Mouse (Mus musculus): ENCODE data around the gene Notch4.
A peak's percentile ranks its signal among the peaks of the same experiment; 100 is the strongest.
"Not testable (repeated sequence)": the region's sequence is repeated elsewhere in the genome, so short reads cannot be mapped to it uniquely, and the experiment has no call there.

Gene Notch4

GRCm38 (mm10) chr17:34564003-34564421 lies at the start of gene Notch4:
Notch4 (plus strand) TSS chr17:34564268.
- no peak for DNase-seq (ENCODE audit: low spot score in 2 of 2)

DNA sequence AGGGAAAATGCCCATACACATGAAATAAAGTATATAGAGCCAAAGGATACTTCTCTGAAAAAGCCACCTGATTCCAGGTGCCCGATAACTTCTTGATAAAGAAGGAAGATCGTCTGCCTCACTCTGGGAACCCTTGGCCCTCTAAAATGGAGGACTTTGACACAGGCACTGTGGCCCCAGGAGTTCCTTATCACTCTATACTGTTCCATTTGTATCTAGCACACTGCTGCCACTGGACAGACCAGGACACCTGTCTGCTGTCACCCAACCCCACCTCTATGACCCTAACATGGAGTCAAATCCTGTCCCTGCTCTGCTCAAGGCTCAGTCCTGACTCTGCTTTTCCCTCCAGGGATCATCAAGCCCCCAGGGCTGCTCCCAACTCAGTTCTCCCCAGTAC lies 47.6 kb upstream of the Notch4 start:
- DNase-seq (ENCODE audit: low spot score in 2 of 2): no peak

- no peak for DNase-seq (ENCODE audit: low spot score in 2 of 2)
Observed at GRCm38 (mm10) chr17:34517252-34517651, 46.8 kb upstream of the Notch4 start, which contains the start of gene Btnl6. Btnl6 (minus strand) TSS chr17:34517352.

DNA sequence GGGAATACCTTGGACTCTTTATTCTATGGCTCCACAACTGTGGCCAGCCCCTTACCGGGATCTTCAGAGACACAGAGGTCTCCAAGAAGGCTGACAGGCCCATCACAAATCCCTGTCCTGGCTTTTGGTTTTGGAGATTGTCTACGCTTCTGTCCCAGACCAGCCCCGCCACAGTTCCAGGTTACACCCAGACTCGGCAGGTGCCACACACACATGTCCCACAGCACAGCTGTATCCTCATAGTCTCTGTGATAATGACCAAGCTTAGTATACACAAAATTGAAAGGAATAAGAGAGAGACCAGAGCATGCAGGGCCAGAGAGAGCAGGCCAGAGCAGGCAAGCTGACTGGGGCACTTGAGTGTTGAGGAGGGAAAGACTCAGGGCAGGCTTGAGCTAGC lies 46.3 kb upstream of the Notch4 start:
- no peak for DNase-seq (ENCODE audit: low spot score in 2 of 2)

DNA sequence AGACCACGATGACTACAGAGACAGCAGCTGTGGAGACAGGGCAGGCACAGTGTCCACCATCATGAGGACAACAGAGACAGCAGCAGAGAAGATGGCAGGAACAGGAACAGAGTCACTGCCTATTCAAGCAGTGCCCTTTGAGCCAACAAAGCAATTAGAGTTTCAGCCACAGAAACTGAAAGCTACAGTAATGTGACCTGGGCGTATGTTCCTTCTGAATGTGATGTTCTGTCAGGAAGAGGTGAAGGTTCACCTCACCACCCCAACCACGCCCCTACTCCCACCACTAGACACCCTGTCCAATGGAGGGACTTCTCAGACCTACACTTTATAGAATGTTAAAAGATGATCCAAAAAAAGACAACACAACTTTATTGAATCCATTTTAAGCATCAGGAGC lies 45.5 kb upstream of the Notch4 start:
- DNase-seq (ENCODE audit: low spot score in 2 of 2): not testable (repeated sequence)

GRCm38 (mm10) chr17:34519001-34519400 lies 45.1 kb upstream of the Notch4 start:
- no peak for DNase-seq (ENCODE audit: low spot score in 2 of 2)

DNA sequence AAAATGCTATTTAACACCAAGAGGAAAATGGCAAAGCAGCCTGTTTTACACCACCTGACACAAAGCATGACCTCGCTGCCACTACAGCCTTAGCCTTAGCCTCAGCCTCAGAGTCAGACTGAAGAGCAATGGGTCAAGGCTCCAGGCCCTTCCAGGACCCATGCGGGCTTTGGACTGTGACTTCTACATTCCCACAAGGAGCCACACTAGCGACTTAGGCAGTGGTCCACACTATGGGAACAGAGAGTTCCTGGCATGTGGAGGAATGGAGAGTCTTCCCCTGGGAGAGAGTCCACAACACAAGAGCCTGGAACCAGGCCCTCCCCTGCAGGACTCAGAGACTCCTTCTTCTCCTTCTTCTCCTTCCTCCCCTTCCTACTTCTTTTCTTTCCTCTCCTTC lies 31.4 kb upstream of the Notch4 start:
- no peak for DNase-seq (ENCODE audit: low spot score in 2 of 2)

GRCm38 (mm10) chr17:34543567-34543966 lies 20.5 kb upstream of the Notch4 start:
- not testable (repeated sequence) for DNase-seq (ENCODE audit: low spot score in 2 of 2)

DNA sequence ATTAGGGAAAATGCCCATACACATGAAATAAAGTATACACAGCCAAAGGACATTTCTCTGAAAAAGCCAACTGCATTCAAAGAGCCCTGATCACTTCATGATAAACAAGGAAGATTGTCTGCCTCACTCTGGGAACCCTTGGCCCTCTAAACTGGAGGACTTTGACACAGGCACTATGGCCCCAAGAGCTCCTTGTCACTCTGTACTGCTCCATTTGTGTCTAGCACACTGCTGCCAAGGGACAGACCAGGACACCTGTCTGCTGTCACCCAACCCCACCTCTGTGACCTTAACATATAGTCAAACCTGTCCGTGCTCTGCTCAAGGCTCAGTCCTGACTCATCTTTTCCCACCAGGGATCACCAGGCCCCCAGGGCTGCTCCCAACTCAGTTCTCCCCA lies 17.3 kb upstream of the Notch4 start:
- DNase-seq (ENCODE audit: low spot score in 2 of 2): no peak

DNA sequence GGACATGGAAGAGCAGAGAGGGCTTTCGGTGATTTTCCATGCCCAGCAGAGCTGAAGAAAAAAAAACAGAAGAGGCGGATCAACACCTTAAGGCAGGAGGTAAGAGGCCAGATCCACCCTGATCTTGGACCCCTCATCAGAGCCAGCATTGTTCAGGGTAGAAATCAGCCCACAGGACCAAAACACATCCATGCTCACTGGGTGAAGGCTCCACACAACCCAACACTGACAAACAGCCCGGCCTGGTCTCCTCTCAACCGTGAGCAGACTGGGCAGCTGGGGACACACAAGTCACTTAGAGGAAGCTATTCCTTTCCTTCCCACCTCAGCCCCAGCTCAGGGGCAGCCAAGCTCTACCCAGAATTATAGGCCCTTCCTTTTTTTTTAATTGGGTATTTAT lies 16.5 kb upstream of the Notch4 start:
- DNase-seq (ENCODE audit: low spot score in 2 of 2): no peak

GRCm38 (mm10) chr17:34549156-34549555 lies 14.9 kb upstream of the Notch4 start:
- DNase-seq (ENCODE audit: low spot score in 2 of 2): no peak

- DNase-seq (ENCODE audit: low spot score in 2 of 2): no peak
Observed at GRCm38 (mm10) chr17:34549843-34550242, 14.2 kb upstream of the Notch4 start.

- peak; percentile 38 to 62 for DNase-seq (ENCODE audit: low spot score in 2 of 2)
Observed at GRCm38 (mm10) chr17:34555483-34555882, 8.6 kb upstream of the Notch4 start.

GRCm38 (mm10) chr17:34556406-34556805 lies 7.7 kb upstream of the Notch4 start:
- no peak for DNase-seq (ENCODE audit: low spot score in 2 of 2)

- DNase-seq (ENCODE audit: low spot score in 2 of 2): no peak
Observed at GRCm38 (mm10) chr17:34557411-34557810, 6.7 kb upstream of the Notch4 start.

- no peak for DNase-seq (ENCODE audit: low spot score in 2 of 2)
Observed at GRCm38 (mm10) chr17:34559116-34559515, 5.0 kb upstream of the Notch4 start.

DNA sequence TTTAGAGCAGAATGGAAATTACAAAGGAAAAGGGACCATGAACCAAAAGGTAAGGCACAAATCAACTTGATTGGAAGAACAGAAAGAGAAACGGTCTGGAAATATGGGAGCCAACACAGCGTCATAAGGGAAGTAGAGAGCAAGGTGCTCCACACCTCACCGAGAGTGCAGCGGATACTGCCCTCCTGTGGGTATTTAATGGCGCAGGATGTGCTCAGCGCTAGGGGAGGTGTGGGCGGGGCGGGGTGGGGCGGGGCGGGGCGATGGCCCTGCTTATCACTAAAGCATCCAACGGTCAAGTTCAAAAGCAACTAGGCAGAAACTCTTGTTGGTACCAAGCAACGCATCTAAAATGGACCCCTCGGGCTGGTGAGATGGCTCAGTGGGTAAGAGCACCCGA lies 4.2 kb upstream of the Notch4 start:
- no peak for DNase-seq (ENCODE audit: low spot score in 2 of 2)

DNA sequence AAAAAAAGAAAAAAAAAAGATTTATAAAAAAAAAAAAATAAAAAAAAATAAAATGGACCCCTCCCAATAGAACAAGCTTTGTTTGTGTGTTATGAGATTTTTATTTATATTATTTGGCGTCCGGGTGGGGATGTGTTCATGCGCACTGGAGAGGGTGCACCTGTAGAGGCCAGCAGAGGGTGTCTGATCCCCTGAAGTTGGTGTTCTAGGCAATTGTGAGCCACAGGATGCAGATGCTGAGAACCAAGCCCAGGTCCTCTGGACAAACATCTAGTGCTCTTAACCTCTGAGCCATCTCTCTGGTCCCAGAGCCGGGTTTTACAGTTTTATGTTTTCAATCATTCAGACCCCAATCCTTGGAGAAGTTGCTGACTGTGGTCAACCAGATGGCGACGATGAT lies 3.6 kb upstream of the Notch4 start:
- no peak for DNase-seq (ENCODE audit: low spot score in 2 of 2)

GRCm38 (mm10) chr17:34561200-34561599 lies 2.9 kb upstream of the Notch4 start:
- DNase-seq (ENCODE audit: low spot score in 2 of 2): no peak

GRCm38 (mm10) chr17:34562595-34562994 lies 1.5 kb upstream of the Notch4 start:
- no peak for DNase-seq (ENCODE audit: low spot score in 2 of 2)

DNA sequence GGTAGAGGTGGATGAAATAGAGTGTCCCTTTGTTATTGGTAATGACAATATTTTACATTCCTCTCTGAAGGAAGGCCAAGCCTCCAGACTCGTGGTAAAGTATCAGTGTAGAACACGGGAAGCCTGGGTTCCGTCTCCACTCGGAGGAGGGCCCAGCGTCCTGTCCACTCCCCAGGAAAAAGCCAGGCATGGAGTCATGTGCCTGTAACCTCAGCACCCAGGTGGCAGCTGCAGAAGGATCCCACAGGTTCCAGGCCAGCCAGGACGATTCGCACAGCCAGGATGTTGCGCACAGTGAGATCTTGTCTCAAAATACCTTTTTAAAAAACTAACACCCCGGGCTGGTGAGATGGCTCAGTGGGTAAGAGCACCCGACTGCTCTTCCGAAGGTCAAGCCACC lies 714 bp upstream of the Notch4 start:
- DNase-seq (ENCODE audit: low spot score in 2 of 2): no peak

GRCm38 (mm10) chr17:34564796-34565195 lies 728 bp downstream of the Notch4 start:
- DNase-seq (ENCODE audit: low spot score in 2 of 2): no peak

DNA sequence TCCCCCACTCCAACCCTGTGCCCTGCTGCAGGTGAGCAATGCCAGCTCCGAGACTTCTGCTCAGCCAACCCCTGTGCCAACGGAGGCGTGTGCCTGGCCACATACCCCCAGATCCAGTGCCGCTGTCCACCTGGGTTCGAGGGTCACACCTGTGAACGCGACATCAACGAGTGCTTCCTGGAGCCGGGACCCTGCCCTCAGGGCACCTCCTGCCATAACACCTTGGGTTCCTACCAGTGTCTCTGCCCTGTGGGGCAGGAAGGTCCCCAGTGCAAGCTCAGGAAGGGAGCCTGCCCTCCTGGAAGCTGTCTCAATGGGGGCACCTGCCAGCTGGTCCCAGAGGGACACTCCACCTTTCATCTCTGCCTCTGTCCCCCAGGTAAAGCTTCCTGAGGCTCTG lies 3.2 kb downstream of the Notch4 start:
- DNase-seq (ENCODE audit: low spot score in 2 of 2): no peak

DNA sequence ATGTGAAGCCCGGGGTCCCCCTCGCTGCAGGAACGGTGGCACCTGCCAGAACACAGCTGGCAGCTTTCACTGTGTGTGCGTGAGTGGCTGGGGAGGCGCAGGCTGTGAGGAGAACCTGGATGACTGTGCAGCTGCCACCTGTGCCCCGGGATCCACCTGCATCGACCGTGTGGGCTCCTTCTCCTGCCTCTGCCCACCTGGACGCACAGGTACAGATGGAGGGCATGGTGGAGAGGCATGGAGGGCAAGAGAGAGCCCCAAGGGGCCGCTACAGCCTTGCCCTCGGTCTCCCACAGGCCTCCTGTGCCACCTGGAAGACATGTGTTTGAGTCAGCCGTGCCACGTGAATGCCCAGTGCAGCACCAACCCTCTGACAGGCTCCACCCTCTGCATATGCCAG lies 4.4 kb downstream of the Notch4 start:
- no peak for DNase-seq (ENCODE audit: low spot score in 2 of 2)

DNA sequence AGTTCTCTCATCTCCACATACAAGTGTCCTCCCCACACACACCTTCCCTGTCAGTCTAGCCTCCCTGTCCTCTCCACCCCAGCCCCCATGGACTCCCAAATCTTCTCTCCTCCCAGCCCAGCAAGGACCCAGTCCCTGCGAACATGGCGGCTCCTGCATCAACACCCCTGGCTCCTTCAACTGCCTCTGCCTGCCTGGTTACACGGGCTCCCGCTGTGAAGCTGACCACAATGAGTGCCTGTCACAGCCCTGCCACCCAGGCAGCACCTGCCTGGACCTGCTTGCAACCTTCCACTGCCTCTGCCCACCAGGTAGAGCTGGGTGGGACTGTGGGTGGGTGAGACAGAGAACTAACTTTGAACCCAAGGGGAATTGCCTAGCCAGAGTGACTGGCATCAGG lies 5.9 kb downstream of the Notch4 start:
- no peak for DNase-seq (ENCODE audit: low spot score in 2 of 2)
